Mouse (Mus musculus) spleen, postnatal 10 days (tissue): ENCODE data around the gene Tub.

Experiments
- DNase-seq, 2 experiments: peaks; one replicate each; pipeline ENCODE4 v3.0.0; 2021 to 2022; ENCODE audit warnings: low spot score in 2 of 2

The Tub gene

DNA sequence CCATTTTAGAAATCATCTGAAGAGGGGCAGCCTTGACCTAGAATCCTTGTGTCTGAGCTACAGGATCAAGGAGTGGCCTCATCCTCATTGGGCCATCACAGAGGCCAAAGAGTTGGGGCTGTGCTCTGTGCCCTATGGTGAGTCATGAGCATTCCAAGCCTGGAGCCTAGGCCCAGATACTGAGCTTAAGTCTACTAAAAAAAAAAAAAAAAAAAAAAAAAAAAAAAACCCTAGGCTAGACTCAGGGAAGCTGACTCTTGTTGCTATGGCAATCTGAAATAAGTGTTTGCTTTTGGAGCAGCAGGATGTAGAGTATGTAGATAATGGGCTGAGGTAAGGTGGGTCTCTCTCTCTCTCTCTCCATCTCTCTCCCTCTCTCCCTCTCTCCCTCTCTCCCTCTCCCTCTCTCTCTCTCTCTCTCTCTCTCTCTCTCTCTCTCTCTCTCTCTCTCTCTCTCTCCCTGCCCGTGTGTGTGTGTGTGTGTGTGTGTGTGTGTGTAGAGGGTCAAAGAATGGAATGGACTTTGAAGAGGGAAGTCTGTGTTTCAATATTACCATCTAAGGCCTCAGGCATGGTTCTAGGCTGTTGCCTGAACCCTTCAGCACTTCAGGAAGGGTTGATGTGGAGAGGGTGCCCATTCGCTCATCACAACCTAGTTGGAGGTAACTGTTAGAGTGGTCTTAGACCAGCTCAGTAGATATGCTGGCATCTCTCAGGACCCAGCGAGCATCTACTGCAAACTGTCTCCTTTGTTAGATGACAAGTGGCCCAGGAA lies 36.0 kb downstream of the Tub start:
- DNase-seq, result no peak

DNA sequence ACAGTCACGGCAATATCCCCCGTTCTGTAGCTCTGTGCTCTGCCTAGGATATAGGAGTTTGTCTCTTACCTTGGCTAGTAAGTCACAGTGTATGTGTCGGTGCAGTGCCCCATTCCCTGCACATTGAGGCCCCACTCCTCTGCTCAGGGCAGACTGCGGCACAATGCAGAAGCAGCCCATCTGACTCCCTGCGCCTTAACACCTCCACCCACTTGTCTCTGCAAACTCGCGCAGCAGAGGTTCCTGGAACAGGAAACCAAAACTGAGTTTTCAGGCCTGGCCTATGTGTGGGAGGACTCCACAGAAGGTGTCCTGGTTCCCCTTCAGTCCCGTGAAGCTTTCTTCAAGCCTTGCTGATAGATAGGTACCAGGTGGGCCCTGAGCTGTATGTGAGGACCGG lies 41.1 kb downstream of the Tub start:
- no peak for DNase-seq

DNA sequence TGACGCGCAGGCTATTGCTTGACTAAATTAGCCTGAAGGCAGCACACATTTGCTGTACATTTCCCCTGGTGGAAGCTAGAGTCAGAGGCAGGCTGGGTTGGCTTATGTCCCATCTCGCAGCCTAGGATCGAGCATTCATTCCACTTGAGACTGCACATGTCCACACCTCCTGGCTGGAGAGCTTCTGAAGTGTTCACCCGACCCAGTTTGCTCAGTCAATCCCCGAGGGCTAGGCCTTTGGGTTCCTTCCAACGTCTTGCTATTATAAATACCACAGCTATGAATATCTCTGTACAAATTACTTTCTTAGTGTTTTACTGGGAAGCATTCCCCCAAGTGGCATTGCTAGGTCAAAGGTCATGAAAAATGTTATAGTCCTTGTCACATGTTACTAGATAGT lies 43.1 kb downstream of the Tub start:
- DNase-seq, result no peak

GRCm38 (mm10) chr7:108993881-108994291 lies 43.7 kb downstream of the Tub start:
- DNase-seq, result no peak

GRCm38 (mm10) chr7:108996156-108996555 lies 46.0 kb downstream of the Tub start:
- no peak for DNase-seq

DNA sequence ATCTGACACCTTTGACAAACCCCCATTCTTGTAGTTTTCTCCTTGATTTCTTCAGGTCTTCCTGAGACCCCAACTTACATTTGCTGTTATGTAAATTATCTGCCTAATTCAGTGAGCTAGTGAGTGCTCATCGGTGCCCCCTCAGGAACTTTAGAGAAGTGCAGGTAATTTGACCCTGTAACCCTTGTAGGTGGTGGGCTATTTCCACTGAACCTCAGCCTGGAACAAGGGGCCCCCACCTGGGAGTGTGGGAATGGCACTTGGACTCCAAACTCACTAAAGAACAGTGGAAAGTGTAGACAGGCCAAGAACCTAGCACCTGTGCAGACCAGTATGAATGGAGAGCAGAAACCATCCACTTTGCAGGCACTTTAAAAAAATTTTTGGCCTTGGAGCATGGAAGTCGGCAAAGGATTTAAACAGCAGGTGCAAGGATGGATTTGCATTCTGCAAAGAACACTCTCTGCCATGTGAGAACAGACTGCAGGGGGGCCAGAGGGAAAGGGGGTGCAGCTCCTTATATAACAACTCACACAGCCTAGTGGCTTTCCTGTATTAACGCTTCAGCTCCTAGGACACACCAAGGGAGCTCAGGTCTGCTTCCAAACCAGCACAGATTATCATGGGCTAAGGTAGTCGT lies 50.3 kb downstream of the Tub start:
- peak in 1 of 2 experiments; percentile 40 for DNase-seq

- no peak for DNase-seq
Observed at GRCm38 (mm10) chr7:109001971-109002370, 51.8 kb downstream of the Tub start.

- DNase-seq, result no peak
Observed at GRCm38 (mm10) chr7:109003653-109004052, 53.5 kb downstream of the Tub start.

GRCm38 (mm10) chr7:109009260-109009659 lies 59.1 kb downstream of the Tub start:
- no peak for DNase-seq

GRCm38 (mm10) chr7:109010720-109011595 lies 60.8 kb downstream of the Tub start:
- no peak for DNase-seq

GRCm38 (mm10) chr7:109011596-109012180 lies 61.5 kb downstream of the Tub start:
- no peak for DNase-seq

DNA sequence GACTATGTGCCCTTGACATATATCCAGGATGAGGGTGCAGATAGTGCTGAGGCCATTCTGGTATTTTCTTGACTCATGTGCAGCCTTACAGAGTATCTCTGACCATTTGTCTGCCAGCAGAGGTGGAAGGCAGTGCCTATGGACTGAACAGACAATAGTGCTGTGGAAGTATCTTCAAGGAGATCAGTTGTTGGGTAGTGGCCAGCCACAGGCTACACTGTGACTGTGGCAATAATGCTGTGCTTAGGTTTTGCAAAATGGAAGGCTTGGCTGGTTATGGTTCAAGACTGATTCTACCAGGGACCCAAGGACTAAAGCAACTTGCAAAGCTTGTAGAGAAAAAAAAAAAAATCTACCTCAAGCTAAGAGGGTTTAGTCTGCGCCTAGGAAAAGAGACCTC lies 62.4 kb downstream of the Tub start:
- DNase-seq, result no peak

- DNase-seq, result no peak
Observed at GRCm38 (mm10) chr7:109012998-109013625, 63.0 kb downstream of the Tub start.

- no peak for DNase-seq
Observed at GRCm38 (mm10) chr7:109014851-109015250, 64.7 kb downstream of the Tub start.

DNA sequence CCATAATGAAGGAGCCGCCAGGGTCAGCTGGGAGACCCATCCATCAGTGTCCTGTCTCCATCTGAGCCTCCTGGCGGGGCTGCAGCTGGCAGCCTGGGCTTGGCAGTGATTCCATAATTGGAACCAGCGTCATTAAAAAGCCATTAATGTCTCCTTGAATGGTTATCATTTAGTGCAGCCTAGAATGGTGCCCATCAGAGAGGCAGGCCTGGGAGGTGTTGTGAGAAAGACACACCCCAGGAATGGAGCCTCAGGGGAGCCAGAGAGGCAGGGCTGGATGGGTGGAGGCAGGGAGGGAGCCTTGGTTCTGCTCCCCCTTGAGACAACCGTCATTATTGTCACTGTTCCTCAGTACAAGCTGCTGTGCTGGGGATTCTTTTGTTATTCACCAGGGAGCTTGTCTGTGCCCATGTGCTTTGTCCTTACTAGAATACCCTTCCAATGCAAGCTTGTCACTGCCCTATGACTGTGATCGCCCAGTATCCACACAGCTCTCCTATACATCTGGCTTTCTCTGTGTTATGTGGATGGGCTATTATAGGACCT lies 66.3 kb downstream of the Tub start:
- no peak for DNase-seq

- no peak for DNase-seq
Observed at GRCm38 (mm10) chr7:109019243-109019642, 69.1 kb downstream of the Tub start.

GRCm38 (mm10) chr7:109021428-109021827 lies 71.3 kb downstream of the Tub start:
- DNase-seq, result peak; percentile 15 to 63

GRCm38 (mm10) chr7:109025743-109026142 lies 75.6 kb downstream of the Tub start:
- DNase-seq, result no peak

GRCm38 (mm10) chr7:109026976-109027375 lies 76.8 kb downstream of the Tub start:
- DNase-seq, result no peak

DNA sequence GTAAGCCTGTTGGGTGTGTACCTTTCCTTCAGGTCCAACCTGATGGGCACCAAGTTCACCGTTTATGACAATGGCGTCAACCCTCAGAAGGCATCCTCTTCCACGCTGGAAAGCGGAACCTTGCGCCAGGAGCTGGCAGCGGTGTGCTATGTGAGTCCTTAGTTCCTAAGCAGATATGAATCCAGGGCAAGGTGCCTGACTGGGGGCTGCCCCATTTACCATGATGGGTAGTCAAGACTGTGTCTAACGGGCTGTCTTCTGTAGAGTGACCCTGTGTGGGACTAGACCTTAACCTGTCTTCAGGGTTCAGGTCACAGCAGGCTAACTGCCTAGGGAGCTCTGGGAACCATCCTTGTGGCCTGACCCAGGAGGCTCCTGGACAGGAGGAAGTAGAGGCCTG lies 77.6 kb downstream of the Tub start:
- DNase-seq, result no peak

- peak; percentile 11 to 47 for DNase-seq
Observed at GRCm38 (mm10) chr7:109028204-109028603, 78.1 kb downstream of the Tub start.
